In genomic region chr11:113710257-113710777, GRCm38 (mm10) we compare ENCODE assay signal across 8 mouse cellular contexts. TPM values are rescaled to one million over a fixed set of nuclear protein-coding genes. Genes with fewer than 3 reads are reported as not detected.
DNase-seq lines count a peak whose midpoint lies in the region; ATAC-seq lines count a peak whose summit lies in the region.

No protein-coding gene starts in this region.

- no peaks in the 10 kb centered on the region for H3K27me3 ChIP-seq in lung, embryonic 15.5 days
- H3K27me3 ChIP-seq in forebrain, embryonic 10.5 days (ENCODE audit: poor library complexity, severe bottlenecking), result peaks cover 48% of the 10 kb centered on the region
- H3K27me3 ChIP-seq in limb, embryonic 12.5 days, result peaks cover 16% of the 10 kb centered on the region

- no peaks in the 10 kb centered on the region for H3K36me3 ChIP-seq in lung, embryonic 15.5 days
- peaks cover 15% of the 10 kb centered on the region for H3K36me3 ChIP-seq in forebrain, embryonic 10.5 days (replicated peaks)
- H3K36me3 ChIP-seq in limb, embryonic 12.5 days, result peaks cover 9% of the 10 kb centered on the region; the same call in 1 of the 2 replicates

- ATAC-seq in lung, embryonic 15.5 days (ENCODE audit: borderline replicate concordance, extremely low read depth, low FRiP score, low TSS enrichment), result 0 out of 2 replicates have a peak, but pooled peaks have one; percentile 40
- peak; percentile 12; the same call in 1 of the 2 replicates for ATAC-seq in limb, embryonic 12.5 days (ENCODE audit: insufficient number of reproducible peaks, insufficient read depth, low FRiP score, low TSS enrichment, low read depth)

- H3K9ac ChIP-seq in lung, embryonic 15.5 days, result peak overlapping the region; percentile 17; the same call in 1 of the 2 replicates
- peak overlapping the region; percentile 40; the same call in 1 of the 2 replicates for H3K9ac ChIP-seq in limb, embryonic 12.5 days (replicated peaks)

- H3K4me1 ChIP-seq in lung, embryonic 15.5 days, result peaks cover 22% of the 10 kb centered on the region
- peaks cover 43% of the 10 kb centered on the region for H3K4me1 ChIP-seq in forebrain, embryonic 10.5 days
- peaks cover 27% of the 10 kb centered on the region for H3K4me1 ChIP-seq in limb, embryonic 12.5 days (replicated peaks)

- peak overlapping the region; percentile 23; the same call in 1 of the 2 replicates for H3K4me2 ChIP-seq in lung, embryonic 15.5 days
- H3K4me2 ChIP-seq in limb, embryonic 12.5 days, result peak overlapping the region; percentile 32

- no peaks in the 10 kb centered on the region for H3K9me3 ChIP-seq in lung, embryonic 15.5 days
- H3K9me3 ChIP-seq in forebrain, embryonic 10.5 days, result no peaks in the 10 kb centered on the region
- no peaks in the 10 kb centered on the region for H3K9me3 ChIP-seq in limb, embryonic 12.5 days

- WGBS in lung, embryonic 15.5 days, result 9% methylated on average over 10 of the region's 10 CpGs
- WGBS in forebrain, embryonic 10.5 days, result under 1% methylated on average over 10 of the region's 10 CpGs
- 2% methylated on average over 10 of the region's 10 CpGs for WGBS in limb, embryonic 12.5 days

- H3K4me3 ChIP-seq in lung, embryonic 15.5 days, result no peak overlapping the region
- peak overlapping the region; percentile 30 for H3K4me3 ChIP-seq in forebrain, embryonic 10.5 days
- H3K4me3 ChIP-seq in limb, embryonic 12.5 days (replicated peaks), result no peak overlapping the region

- peak overlapping the region; percentile 84 for H3K27ac ChIP-seq in lung, embryonic 15.5 days
- peak overlapping the region; percentile 86 for H3K27ac ChIP-seq in forebrain, embryonic 10.5 days
- H3K27ac ChIP-seq in limb, embryonic 12.5 days, result peak overlapping the region; percentile 79

- no peak for DNase-seq in lung, adult 18-20 months
- DNase-seq in forebrain, embryonic 10.5 days (ENCODE audit: extremely low spot score, low spot score), result peak; percentile 59
- DNase-seq in thymus, postnatal 10 days (ENCODE audit: low spot score in 2 of 2), result peak; percentile 30 to 45
- DNase-seq in cerebellum, postnatal 10 days, result no peak
- DNase-seq in gastrocnemius, postnatal 4 days (ENCODE audit: low spot score in 2 of 2), result no peak
- no peak for DNase-seq in layer of hippocampus, adult 8-10 months (ENCODE audit: low spot score in 2 of 2)

RNA-seq across cellular contexts. Expression of gene Cpsf4l, which starts 0.5 kb away (rescaled TPM):
- polyA plus RNA-seq in lung, embryonic 15.5 days (2015; fragmentation: Nextera tagmentation; extraction: Ambion mirVana), result 0.57 and 2.7 TPM in 2 replicates
- 0.28 and 0.40 TPM in 2 replicates for polyA plus RNA-seq in forebrain, embryonic 10.5 days (2016; fragmentation: Nextera tagmentation; extraction: Ambion mirVana)
- polyA plus RNA-seq in limb, embryonic 12.5 days (2016; fragmentation: Nextera tagmentation; extraction: Ambion mirVana), result 0.60 and 0.75 TPM in 2 replicates
- total RNA-seq in gastrocnemius, postnatal 4 days (2021), result not detected
- under 1 TPM in 1 of 4 experiments, not detected in 3; 0.68 TPM for total RNA-seq in layer of hippocampus, adult 8-10 months (2022)

RNA-seq across cellular contexts. Expression of gene D11Wsu47e, which starts 26.1 kb away (rescaled TPM):
- 19.7 and 20.6 TPM in 2 replicates for polyA plus RNA-seq in lung, embryonic 15.5 days (2015; fragmentation: Nextera tagmentation; extraction: Ambion mirVana)
- polyA plus RNA-seq in forebrain, embryonic 10.5 days (2016; fragmentation: Nextera tagmentation; extraction: Ambion mirVana), result 23.8 and 26.1 TPM in 2 replicates
- polyA plus RNA-seq in limb, embryonic 12.5 days (2016; fragmentation: Nextera tagmentation; extraction: Ambion mirVana), result 23.7 and 25.8 TPM in 2 replicates
- total RNA-seq in gastrocnemius, postnatal 4 days (2021), result 10 to 100 TPM; 11.3 to 16.7 TPM
- total RNA-seq in layer of hippocampus, adult 8-10 months (2022), result 10 to 100 TPM; 14.1 to 17.1 (median 15.7) TPM

RNA-seq across cellular contexts. Expression of gene Fam104a, which starts 26.4 kb away (rescaled TPM):
- 43.7 and 44.6 TPM in 2 replicates for polyA plus RNA-seq in lung, embryonic 15.5 days (2015; fragmentation: Nextera tagmentation; extraction: Ambion mirVana)
- 55.1 and 56.6 TPM in 2 replicates for polyA plus RNA-seq in forebrain, embryonic 10.5 days (2016; fragmentation: Nextera tagmentation; extraction: Ambion mirVana)
- 51.8 and 54.1 TPM in 2 replicates for polyA plus RNA-seq in limb, embryonic 12.5 days (2016; fragmentation: Nextera tagmentation; extraction: Ambion mirVana)
- 10 to 100 TPM; 29.4 to 31.3 TPM for total RNA-seq in gastrocnemius, postnatal 4 days (2021)
- 10 to 100 TPM; 26.8 to 28.6 (median 27.6) TPM for total RNA-seq in layer of hippocampus, adult 8-10 months (2022)

RNA-seq across cellular contexts. Expression of gene Cdc42ep4, which starts 41.4 kb away (rescaled TPM):
- polyA plus RNA-seq in lung, embryonic 15.5 days (2015; fragmentation: Nextera tagmentation; extraction: Ambion mirVana), result 122 TPM in 2 replicates
- 107 TPM in 2 replicates for polyA plus RNA-seq in forebrain, embryonic 10.5 days (2016; fragmentation: Nextera tagmentation; extraction: Ambion mirVana)
- 119 and 120 TPM in 2 replicates for polyA plus RNA-seq in limb, embryonic 12.5 days (2016; fragmentation: Nextera tagmentation; extraction: Ambion mirVana)
- total RNA-seq in gastrocnemius, postnatal 4 days (2021), result 10 to 100 TPM; 26.3 to 27.5 TPM
- 10 to 100 TPM; 32.4 to 41.1 (median 37.3) TPM for total RNA-seq in layer of hippocampus, adult 8-10 months (2022)

Comparison
In these comparisons a context has a peak if more than half of its experiments do, and no peak if none do; other contexts are left out.
1. DNase-seq: peak in forebrain, embryonic 10.5 days (single experiment) and thymus, postnatal 10 days (2 of 2); none in lung, adult 18-20 months (0 of 2), cerebellum, postnatal 10 days (0 of 2), gastrocnemius, postnatal 4 days (0 of 2) and layer of hippocampus, adult 8-10 months (0 of 2).
2. Peak in every context shown above with its lines, with median percentiles within 50 percentile points of each other: H3K27ac ChIP-seq.